Mouse (Mus musculus) right cerebral cortex, adult 2 months (tissue): ENCODE measurements around the gene Itprip.
A peak's percentile ranks its signal among the peaks of the same experiment; 100 is the strongest.
"Not testable (repeated sequence)": the region's sequence is repeated elsewhere in the genome, so short reads cannot be mapped to it uniquely, and the experiment has no call there.

Source experiments
- DNase-seq, 2 experiments: peaks; one replicate each; pipeline ENCODE4 v3.0.0; 2021 to 2022; ENCODE audit warnings: low spot score in 2 of 2

Gene Itprip

GRCm38 (mm10) chr19:47853951-47854795 lies 64.9 kb downstream of the Itprip start:
- DNase-seq, result peak; percentile 12 to 16

GRCm38 (mm10) chr19:47853053-47853452 lies 66.0 kb downstream of the Itprip start:
- no peak for DNase-seq

- DNase-seq, result not testable (repeated sequence)
Observed at GRCm38 (mm10) chr19:47852131-47852530, 67.0 kb downstream of the Itprip start.

- no peak for DNase-seq
Observed at GRCm38 (mm10) chr19:47849735-47850134, 69.4 kb downstream of the Itprip start.
